Mouse (Mus musculus): ENCODE data around the gene Wnk2.

DNA sequence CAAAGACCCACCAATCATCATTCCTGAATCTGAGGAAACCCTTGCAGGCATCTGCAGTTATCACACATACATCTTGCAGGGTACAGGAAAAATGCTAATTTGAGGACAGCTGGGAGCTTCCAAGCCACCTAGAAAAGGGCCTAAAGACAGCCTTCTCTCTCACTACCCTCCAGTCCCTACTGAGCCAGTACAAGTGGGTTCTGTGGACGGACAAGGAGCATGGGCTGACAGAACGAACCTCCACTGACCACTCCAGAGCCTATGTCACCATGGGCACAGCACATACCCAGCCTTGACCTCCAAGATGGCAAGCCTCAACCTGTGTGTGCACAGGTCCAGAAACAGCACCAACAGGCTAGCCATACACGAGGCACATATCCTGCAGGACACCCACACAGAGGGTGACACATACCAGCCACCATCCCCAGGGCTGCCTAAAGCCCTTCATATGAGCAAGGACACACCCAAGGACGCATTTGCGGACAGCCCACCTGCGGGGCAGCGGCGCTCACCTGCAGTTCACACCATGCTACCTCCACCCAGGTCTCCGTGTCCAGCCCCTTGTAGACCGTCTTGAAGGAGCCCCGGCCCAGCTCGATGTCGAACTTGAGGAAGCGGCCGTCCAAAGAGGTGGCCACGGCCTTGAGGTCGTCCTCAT is 1.6 kb downstream of the Wnk2 start:
- TF ChIP-seq MYOG (IDR thresholded peaks at IDR 0.05; ENCODE audit: control insufficient read depth in 1 of 3, insufficient read depth in 1 of 3, insufficient read length in 2 of 3, low read depth in 2 of 3) (no peak), POLR2A (IDR thresholded peaks at IDR 0.05; ENCODE audit: insufficient read length, low read depth) (no peak), CEBPB (IDR thresholded peaks at IDR 0.05; ENCODE audit: insufficient read depth, poor library complexity, severe bottlenecking) (no peak), TCF12 (IDR thresholded peaks at IDR 0.05; ENCODE audit: insufficient read depth, poor library complexity, severe bottlenecking) (no peak), MAX (IDR thresholded peaks at IDR 0.05; ENCODE audit: low read depth) (no peak), POLR2AphosphoS2 (IDR thresholded peaks at IDR 0.05; ENCODE audit: insufficient read length, low read depth) (no peak), E2F4 (IDR thresholded peaks at IDR 0.05; ENCODE audit: insufficient read depth) (no peak), USF1 (IDR thresholded peaks at IDR 0.05; ENCODE audit: low read depth) (no peak), MYOD1 (IDR thresholded peaks at IDR 0.05; ENCODE audit: control insufficient read depth in 1 of 3, insufficient read length in 2 of 3, low read depth in 2 of 3) (no peak), REST (IDR thresholded peaks at IDR 0.05; ENCODE audit: insufficient read depth, insufficient read length) (no peak)
